Mouse (Mus musculus) small intestine, adult 10 weeks (tissue): Measurements from ENCODE around the gene Vmn2r7. TPM values are rescaled to one million over a fixed set of nuclear protein-coding genes. Genes with fewer than 3 reads are reported as not detected.

Source experiments
- polyA plus RNA-seq: library from polyadenylated mRNA; stranded (reverse); fragments of 350-450 nt; fragmentation: Illumina TruSeq; extraction: RNeasy Lipid Tissue Mini Kit (QIAGEN cat#74804); gene quantifications from one replicate; pipeline ENCODE4 v1.2.3, GENCODE M21; 2014; ENCODE audit warnings: low replicate concordance

Gene Vmn2r7
- polyA plus RNA-seq = not detected

GRCm38 (mm10) chr3:64844665-64845064 lies at the start of gene Vmn2r7:
Gene Vmn2r7, minus strand, starts transcription at chr3:64844765.

